Comparison of ENCODE assay signal across 26 mouse cellular contexts in the genomic region with DNA sequence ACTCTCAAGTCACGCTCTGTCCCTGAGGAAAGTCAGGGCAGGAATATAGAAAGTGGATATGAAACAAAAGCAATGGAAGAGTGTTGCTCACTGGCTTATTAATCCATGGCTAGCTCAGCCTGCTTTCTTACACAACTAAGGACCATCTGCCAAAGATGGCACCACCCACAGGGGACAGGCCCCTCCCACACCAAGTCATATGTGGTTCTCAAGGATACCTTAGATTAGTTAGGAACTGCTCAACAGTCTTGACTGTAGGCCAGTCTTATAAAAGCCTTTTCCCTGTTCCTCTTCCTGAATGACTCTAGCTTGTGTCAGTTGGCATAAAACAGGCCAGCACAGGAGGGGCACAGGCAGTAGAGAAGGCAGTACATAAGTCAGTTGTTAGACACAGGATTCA. TPM values are rescaled to one million over a fixed set of nuclear protein-coding genes. Genes with fewer than 3 reads are reported as not detected.
DNase-seq lines count a peak whose midpoint lies in the region; ATAC-seq and TF ChIP-seq lines count a peak whose summit lies in the region.
"Had no signal": no experiment of that assay in that cellular context is flagged by ENCODE, and none has a peak within 500 bp of the region (broad histone marks: within the 10 kb centered on the region; RNA-seq: fewer than 3 reads in every experiment).

No protein-coding gene starts in this region.

- no peak overlapping the region for H3K9ac ChIP-seq in MEL (ENCODE audit: control insufficient read depth, low read depth, low read length, poor library complexity, severe bottlenecking)
- H3K9ac ChIP-seq in midbrain, embryonic 14.5 days (replicated peaks; ENCODE audit: low read length) = no peak overlapping the region
- H3K9ac ChIP-seq: embryonic facial prominence, embryonic 12.5 days; forebrain, embryonic 15.5 days; heart, embryonic 13.5 days; liver, embryonic 12.5 days; liver, postnatal 0 days; neural tube, embryonic 12.5 days had no signal

- no peaks in the 10 kb centered on the region for H3K27me3 ChIP-seq in MEL (ENCODE audit: control insufficient read depth in 1 of 2, insufficient read depth in 2 of 2, low read length in 2 of 2)
- no peaks in the 10 kb centered on the region for H3K27me3 ChIP-seq in midbrain, embryonic 14.5 days (ENCODE audit: control insufficient read depth, insufficient read depth, low read length)
- H3K27me3 ChIP-seq: embryonic facial prominence, embryonic 12.5 days; forebrain, embryonic 15.5 days; heart, embryonic 13.5 days; liver, embryonic 12.5 days; neural tube, embryonic 12.5 days; Patski had no signal

- H3K27ac ChIP-seq in MEL (ENCODE audit: control insufficient read depth, low read depth, low read length) = no peak overlapping the region
- no peak overlapping the region for H3K27ac ChIP-seq in midbrain, embryonic 14.5 days (replicated peaks; ENCODE audit: low read depth, low read length)
- H3K27ac ChIP-seq: embryonic facial prominence, embryonic 12.5 days; forebrain, embryonic 10.5 days; forebrain, embryonic 15.5 days; heart, adult 2 months; heart, embryonic 13.5 days; hindbrain, embryonic 10.5 days; liver, embryonic 12.5 days; neural tube, embryonic 12.5 days had no signal

- H3K4me3 ChIP-seq in MEL (ENCODE audit: control insufficient read depth in 1 of 2, insufficient read depth in 1 of 2, low read depth in 2 of 2, low read length in 2 of 2) = no peak overlapping the region
- H3K4me3 ChIP-seq in midbrain, embryonic 14.5 days (replicated peaks; ENCODE audit: low read depth, low read length) = no peak overlapping the region
- H3K4me3 ChIP-seq: embryonic facial prominence, embryonic 12.5 days; forebrain, embryonic 10.5 days; forebrain, embryonic 15.5 days; heart, adult 2 months; heart, embryonic 13.5 days; hindbrain, embryonic 10.5 days; liver, embryonic 12.5 days; myocyte; neural tube, embryonic 12.5 days had no signal

- H3K4me2 ChIP-seq in midbrain, embryonic 14.5 days (ENCODE audit: low read length) = no peak overlapping the region
- H3K4me2 ChIP-seq: embryonic facial prominence, embryonic 12.5 days; forebrain, embryonic 15.5 days; liver, embryonic 12.5 days; neural tube, embryonic 12.5 days had no signal

- H3K9me3 ChIP-seq in MEL (replicated peaks; ENCODE audit: insufficient read depth, low read length) = no peaks in the 10 kb centered on the region
- H3K9me3 ChIP-seq in midbrain, embryonic 14.5 days (ENCODE audit: control insufficient read depth, low read length) = no peaks in the 10 kb centered on the region
- H3K9me3 ChIP-seq: embryonic facial prominence, embryonic 12.5 days; forebrain, embryonic 10.5 days; forebrain, embryonic 15.5 days; heart, embryonic 13.5 days; hindbrain, embryonic 10.5 days; liver, embryonic 12.5 days; neural tube, embryonic 12.5 days had no signal

- H3K36me3 ChIP-seq in MEL (ENCODE audit: control insufficient read depth in 1 of 2, insufficient read depth in 2 of 2, low read length in 2 of 2) = peaks cover 0 to 18% of the 10 kb centered on the region in 2 experiments; a peak in 2 of 4 replicates
- H3K36me3 ChIP-seq in midbrain, embryonic 14.5 days (ENCODE audit: control insufficient read depth, insufficient read depth, low read length) = no peaks in the 10 kb centered on the region
- H3K36me3 ChIP-seq: embryonic facial prominence, embryonic 12.5 days; forebrain, embryonic 15.5 days; heart, embryonic 13.5 days; liver, embryonic 12.5 days; neural tube, embryonic 12.5 days had no signal

- H3K79me2 ChIP-seq in MEL (ENCODE audit: control insufficient read depth, insufficient read depth, low read length, poor library complexity) = no peaks in the 10 kb centered on the region; the same call in 1 of the 2 replicates

- H3K4me1 ChIP-seq in MEL (ENCODE audit: control insufficient read depth in 1 of 2, insufficient read depth in 2 of 2, low read length in 2 of 2) = peaks cover 5 to 28% of the 10 kb centered on the region in 2 experiments
- H3K4me1 ChIP-seq in midbrain, embryonic 14.5 days (ENCODE audit: control insufficient read depth, insufficient read depth, low read length) = 0 out of 2 replicates have a peak, but pooled peaks cover 2% of the 10 kb centered on the region
- H3K4me1 ChIP-seq: forebrain, embryonic 15.5 days had no signal

- DNase-seq in 416B (ENCODE audit: low read depth) = peak; percentile 60
- DNase-seq in MEL (ENCODE audit: low read depth, low spot score) = peak; percentile 39
- DNase-seq in adrenal gland, postnatal 10 days = peak; percentile 47
- DNase-seq in midbrain, embryonic 14.5 days = no peak
- no peak for DNase-seq in right cerebral cortex, postnatal 10 days (ENCODE audit: low spot score in 2 of 2)
- DNase-seq in heart, adult 18-20 months = no peak
- DNase-seq: gastrocnemius, postnatal 25 days; heart, adult 2 months; heart, postnatal 10 days; kidney, adult 8-10 months; kidney, postnatal 25 days; left cerebral cortex, postnatal 4 days; liver, postnatal 0 days; lung, postnatal 36 days had no signal

- no peak for TF ChIP-seq EP300 in MEL (IDR thresholded peaks at IDR 0.05; ENCODE audit: low read depth in 1 of 2, low read length in 2 of 2)

- no peak for TF ChIP-seq CTCF in MEL (IDR thresholded peaks at IDR 0.05 in 2 of 3, conservative IDR thresholded peaks at IDR 0.05 in 1 of 3; ENCODE audit: control insufficient read depth in 1 of 3, insufficient read depth in 1 of 3, low read depth in 2 of 3, low read length in 3 of 3, poor library complexity in 1 of 3, severe bottlenecking in 1 of 3)

- peak; percentile 55 for ATAC-seq in common myeloid progenitor, adult 5-6 weeks (replicated peaks; ENCODE audit: low read depth, poor library complexity, severe bottlenecking)
- no peak for ATAC-seq in midbrain, embryonic 14.5 days (ENCODE audit: low FRiP score, low TSS enrichment)
- ATAC-seq in erythroid progenitor cell, adult 5-6 weeks (replicated peaks; ENCODE audit: low FRiP score, poor library complexity, severe bottlenecking) = no peak
- ATAC-seq: forebrain, embryonic 15.5 days; hindbrain, embryonic 16.5 days; liver, embryonic 12.5 days; liver, postnatal 0 days; Patski had no signal

- TF ChIP-seq RAD21 in MEL (IDR thresholded peaks at IDR 0.05; ENCODE audit: low read depth, low read length) = no peak

- no peak for TF ChIP-seq POLR2A in MEL (IDR thresholded peaks at IDR 0.05; ENCODE audit: control insufficient read depth in 1 of 2, insufficient read depth in 1 of 2, low read depth in 1 of 2, low read length in 2 of 2, poor library complexity in 1 of 2)

- 87% methylated on average over 1 of the region's 1 CpGs for WGBS in midbrain, embryonic 14.5 days

TF ChIP-seq in MEL, 35 proteins besides CTCF, POLR2A, EP300 and RAD21:
- TF ChIP-seq E2F4 (IDR thresholded peaks at IDR 0.05; ENCODE audit: borderline replicate concordance, low read depth, low read length) (no peak), ZMIZ1 (IDR thresholded peaks at IDR 0.05; ENCODE audit: low read depth, low read length) (no peak), ZKSCAN1 (IDR thresholded peaks at IDR 0.05; ENCODE audit: low read depth, low read length) (no peak), CHD2 (IDR thresholded peaks at IDR 0.05; ENCODE audit: low read length) (no peak), JUND (IDR thresholded peaks at IDR 0.05; ENCODE audit: low read depth, low read length) (no peak)

RNA-seq across cellular contexts. Expression of a gene that starts 51.7 kb away (rescaled TPM):
- total RNA-seq in MEL (2012; rRNA removed) = 15.0 and 16.7 TPM in 2 replicates
- polyA plus RNA-seq in MEL (2012; ENCODE audit: insufficient read depth in 1 of 2, insufficient read length in 2 of 2, low read depth in 1 of 2, low replicate concordance in 2 of 2, missing spikeins in 1 of 2) = 10 to 100 TPM; 19.9 to 23.9 TPM
- total RNA-seq in adrenal gland, postnatal 10 days (2021) = 10 to 100 TPM; 47.3 to 50.3 TPM
- 29.2 and 34.5 TPM in 2 replicates for total RNA-seq in common myeloid progenitor, adult 5-6 weeks (2017)
- 34.6 and 40.0 TPM in 2 replicates for polyA plus RNA-seq in midbrain, embryonic 14.5 days (2014; fragmentation: Nextera tagmentation; extraction: Ambion mirVana)
- total RNA-seq in erythroid progenitor cell, adult 5-6 weeks (2015; ENCODE audit: low replicate concordance) = 7.5 and 10.1 TPM in 2 replicates
- total RNA-seq in erythroid progenitor cell, adult 5-6 weeks (2017; ENCODE audit: low replicate concordance) = 9.6 and 28.4 TPM in 2 replicates
- total RNA-seq in heart, adult 18-20 months (2021) = 1 to 10 TPM; 8.1 to 8.5 TPM

Comparison
In these comparisons a context has a peak if more than half of its experiments do, and no peak if none do; other contexts are left out.
1. DNase-seq: peak in 416B (single experiment), MEL (single experiment) and adrenal gland, postnatal 10 days (single experiment); none in midbrain, embryonic 14.5 days (single experiment), right cerebral cortex, postnatal 10 days (0 of 2) and heart, adult 18-20 months (0 of 2).